Mouse (Mus musculus) Patski (cell line): ENCODE data around the gene Cpne7. TPM values are rescaled to one million over a fixed set of nuclear protein-coding genes. Genes with fewer than 3 reads are reported as not detected.
A peak's percentile ranks its signal among the peaks of the same experiment; 100 is the strongest.

ENCODE experiments used
- ATAC-seq: fragments of 100-300 bp; one replicate; pipeline ENCODE4 v1.8.0; 2021
- CTCF ChIA-PET: fragments of 350-600 bp; sonication (Branson Sonifier 250); formaldehyde crosslinking; loops from one replicate; lab custom pipeline; 2022; ENCODE audit warnings: inconsistent platforms; lab: Charles Lee
- POLR2A ChIA-PET: fragments of 350-600 bp; sonication (Branson Sonifier 250); formaldehyde crosslinking; loops from one replicate; lab custom pipeline; 2022; ENCODE audit warnings: antibody characterized with exemption, inconsistent platforms; lab: Charles Lee
- DNase-seq: peaks from one replicate; pipeline ENCODE4 v3.0.0-alpha.2; 2011; ENCODE audit warnings: low read depth, low spot score
- H3K27me3 ChIP-seq: fragments of 371-371 bp; one replicate; pipeline ENCODE4 v1.5.1; 2021
- CTCF ChIP-seq: fragments of 100-300 bp; IDR thresholded peaks from one replicate; pipeline ENCODE4 v1.5.1; 2021
- in situ Hi-C: fragments of 300-500 bp; cut with MboI; formaldehyde crosslinking; loops from 3 replicates; pipeline ENCODE4 v1.11.1; 2018; ENCODE audit warnings: low pct_unique_long_range_greater_than_20kb, mixed read lengths
- polyA plus RNA-seq: library from polyadenylated mRNA; unstranded; gene quantifications from one replicate; pipeline ENCODE4 v1.2.3, GENCODE M21; 2021

Gene Cpne7
- polyA plus RNA-seq, 1 experiment from 2014 or later: 0.05 TPM

DNA sequence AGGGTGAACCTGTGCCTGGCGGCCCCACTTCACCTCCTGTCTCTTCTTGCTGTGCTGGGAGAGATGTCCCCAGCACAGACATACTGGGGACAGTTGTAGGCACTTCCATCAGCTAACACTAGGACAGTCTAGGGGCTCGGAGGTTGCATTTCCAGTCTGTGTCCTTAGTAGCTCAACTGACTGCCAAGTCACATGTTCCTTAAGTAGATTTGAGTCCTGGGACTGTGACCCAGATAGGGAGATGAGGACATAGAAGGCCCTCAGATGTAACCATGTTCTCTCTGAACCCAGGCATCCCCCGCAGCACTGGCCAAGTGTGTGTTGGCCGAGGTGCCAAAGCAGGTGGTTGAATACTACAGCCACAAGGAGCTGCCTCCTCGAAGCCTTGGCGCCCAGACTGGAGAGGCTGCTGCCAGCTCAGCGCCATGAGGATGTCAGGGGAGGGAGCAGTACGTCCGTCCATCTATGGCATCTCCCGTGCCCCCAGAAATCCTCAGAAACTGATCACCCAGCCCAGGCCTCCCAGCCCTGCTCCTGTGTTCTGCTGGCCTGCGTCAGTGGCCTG, 17.1 kb downstream of the Cpne7 start:
- POLR2A ChIA-PET: no interaction called here
- in situ Hi-C loops: no loop called here
- TF ChIP-seq CTCF: no peak
- DNase-seq: no peak
- no peak for ATAC-seq
- CTCF ChIA-PET: interaction anchor here (1.0 to 1.2 kb wide), 3 partner anchors 9 to 27 kb away, joined by 3 to 4 read pairs (median 3); no protein-coding TSS in a partner anchor
- peaks cover 3% of the 10 kb centered on the region for H3K27me3 ChIP-seq

DNA sequence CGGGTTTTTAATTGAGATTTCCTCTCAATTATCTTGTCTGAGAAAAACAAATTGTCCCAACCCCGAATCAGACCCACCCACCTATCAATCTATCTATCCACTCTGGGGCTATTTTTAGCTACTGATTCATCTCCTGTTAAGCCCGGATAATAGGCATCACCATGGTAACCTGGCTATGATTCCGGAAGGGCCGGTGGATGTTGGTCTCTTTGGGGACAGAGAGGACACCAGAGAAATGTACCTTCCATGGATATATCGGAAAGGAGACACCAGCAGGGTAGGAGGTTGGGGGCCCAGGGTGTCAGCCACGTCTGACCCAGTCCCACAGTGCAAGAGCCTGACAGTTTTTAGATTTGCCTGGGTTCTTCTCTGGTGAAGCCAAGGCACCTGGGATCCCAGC, 18.2 kb downstream of the Cpne7 start:
- H3K27me3 ChIP-seq: peaks cover 3% of the 10 kb centered on the region
- in situ Hi-C loops: no loop called here
- no peak for TF ChIP-seq CTCF
- CTCF ChIA-PET: no interaction called here
- DNase-seq (no peak), ATAC-seq (no peak)
- POLR2A ChIA-PET: no interaction called here

DNA sequence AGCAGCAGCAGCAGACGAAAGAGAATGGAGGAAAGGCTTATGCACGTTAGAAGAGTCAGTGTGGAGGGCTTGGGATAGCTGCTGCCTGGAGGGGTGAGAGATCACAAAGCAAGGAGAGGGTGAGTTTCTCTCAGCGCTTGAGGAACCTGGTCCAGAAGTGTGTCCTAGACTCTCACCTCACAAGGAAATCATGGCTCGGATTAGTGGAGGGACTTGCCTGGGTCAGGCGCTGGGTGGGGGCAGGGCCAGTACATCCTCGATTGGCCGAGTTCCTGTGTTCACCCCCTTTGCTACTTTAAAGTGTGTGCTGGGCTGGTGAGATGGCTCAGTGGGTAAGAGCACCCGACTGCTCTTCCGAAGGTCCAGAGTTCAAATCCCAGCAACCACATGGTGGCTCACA, 18.6 kb downstream of the Cpne7 start:
- DNase-seq (no peak), ATAC-seq (no peak)
- TF ChIP-seq CTCF: no peak
- ChIA-PET POLR2A (interaction anchor here (0.6 kb wide), 1 partner anchor 292 kb away, joined by 3 read pairs; no protein-coding TSS in a partner anchor), CTCF (interaction anchor here (1.5 kb wide), 1 partner anchor 65 kb away, joined by 3 read pairs; no protein-coding TSS in a partner anchor)
- H3K27me3 ChIP-seq: peaks cover 3% of the 10 kb centered on the region
- in situ Hi-C loops: no loop called here

DNA sequence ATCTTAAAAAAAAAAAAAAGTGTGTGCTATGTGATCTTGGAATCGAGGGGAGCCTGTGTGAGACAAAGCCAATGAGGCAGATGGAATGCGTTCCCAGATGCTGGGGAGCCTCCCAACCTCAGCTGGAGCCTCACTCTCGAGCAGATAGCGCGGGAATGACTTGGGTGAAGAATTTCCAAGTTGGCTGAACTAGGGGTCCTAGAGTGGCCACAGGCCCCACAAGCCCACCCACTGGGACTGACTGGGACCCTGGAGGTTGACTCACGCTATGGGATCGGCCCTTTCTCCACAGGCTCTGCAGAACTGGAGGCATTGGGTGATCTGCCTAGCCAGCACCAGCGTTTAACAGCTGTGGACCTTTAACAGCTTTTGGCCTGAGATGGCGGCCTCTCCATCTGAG, 19.1 kb downstream of the Cpne7 start:
- ChIA-PET POLR2A (interaction anchor here (0.6 kb wide), 1 partner anchor 292 kb away, joined by 3 read pairs; no protein-coding TSS in a partner anchor), CTCF (interaction anchor here (1.5 kb wide), 2 partner anchors 25 to 65 kb away, joined by 3 read pairs; no protein-coding TSS in a partner anchor)
- ATAC-seq (no peak), DNase-seq (no peak)
- TF ChIP-seq CTCF: no peak
- H3K27me3 ChIP-seq: peaks cover under 1% of the 10 kb centered on the region
- in situ Hi-C loops: no loop called here

DNA sequence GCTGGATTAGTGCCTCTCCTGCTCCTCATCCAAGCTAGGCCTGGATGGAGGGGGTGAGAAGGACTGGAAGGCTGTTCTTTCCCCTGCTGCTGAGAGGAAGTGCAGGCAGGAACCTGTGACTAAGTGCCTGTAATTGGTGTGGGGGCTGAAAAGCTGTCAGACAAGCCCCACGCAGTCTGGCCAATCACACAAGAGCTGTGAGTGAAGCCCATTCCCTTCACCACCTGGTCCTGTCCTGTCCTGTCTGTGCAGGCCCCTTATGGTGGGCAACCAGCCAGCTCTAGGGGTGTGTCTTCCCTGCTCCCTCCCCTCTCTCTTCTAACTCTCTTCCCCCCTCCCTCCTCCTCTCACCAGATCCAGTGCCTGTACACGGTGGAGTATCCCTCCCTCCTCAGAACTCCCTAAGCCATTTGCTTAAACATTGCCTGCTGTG, 20.5 kb downstream of the Cpne7 start:
- CTCF ChIA-PET: interaction anchor here (1.5 kb wide), 1 partner anchor 26 kb away, joined by 3 read pairs; no protein-coding TSS in a partner anchor
- POLR2A ChIA-PET: interaction anchor here (1.4 kb wide), 1 partner anchor 10 kb away, joined by 3 read pairs; no protein-coding TSS in a partner anchor
- TF ChIP-seq CTCF: no peak
- no peak for ATAC-seq
- in situ Hi-C loops: no loop called here
- H3K27me3 ChIP-seq: no peaks in the 10 kb centered on the region
- DNase-seq: no peak

DNA sequence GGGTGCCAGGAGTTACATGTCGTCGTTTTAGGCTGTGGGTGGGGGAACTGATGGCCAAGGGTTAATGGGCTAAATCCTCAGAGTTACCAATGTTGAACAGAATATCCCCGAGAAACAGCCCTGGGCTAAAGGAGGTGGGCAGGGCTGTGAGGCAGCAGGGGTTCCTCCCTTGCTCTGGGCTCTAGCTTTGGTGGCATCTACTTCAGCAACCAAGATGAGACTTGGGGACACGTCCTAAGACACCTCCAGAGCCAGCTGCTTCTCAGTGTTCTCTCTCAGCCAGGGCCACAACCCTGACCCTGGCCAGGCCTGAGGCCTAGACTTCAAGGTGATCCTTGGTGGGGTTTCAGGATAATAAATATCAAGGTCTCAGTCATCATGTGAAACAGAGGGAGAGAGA, 21.6 kb downstream of the Cpne7 start:
- POLR2A ChIA-PET: no interaction called here
- no peaks in the 10 kb centered on the region for H3K27me3 ChIP-seq
- in situ Hi-C loops: no loop called here
- ATAC-seq (no peak), DNase-seq (no peak)
- CTCF ChIA-PET: no interaction called here
- no peak for TF ChIP-seq CTCF

DNA sequence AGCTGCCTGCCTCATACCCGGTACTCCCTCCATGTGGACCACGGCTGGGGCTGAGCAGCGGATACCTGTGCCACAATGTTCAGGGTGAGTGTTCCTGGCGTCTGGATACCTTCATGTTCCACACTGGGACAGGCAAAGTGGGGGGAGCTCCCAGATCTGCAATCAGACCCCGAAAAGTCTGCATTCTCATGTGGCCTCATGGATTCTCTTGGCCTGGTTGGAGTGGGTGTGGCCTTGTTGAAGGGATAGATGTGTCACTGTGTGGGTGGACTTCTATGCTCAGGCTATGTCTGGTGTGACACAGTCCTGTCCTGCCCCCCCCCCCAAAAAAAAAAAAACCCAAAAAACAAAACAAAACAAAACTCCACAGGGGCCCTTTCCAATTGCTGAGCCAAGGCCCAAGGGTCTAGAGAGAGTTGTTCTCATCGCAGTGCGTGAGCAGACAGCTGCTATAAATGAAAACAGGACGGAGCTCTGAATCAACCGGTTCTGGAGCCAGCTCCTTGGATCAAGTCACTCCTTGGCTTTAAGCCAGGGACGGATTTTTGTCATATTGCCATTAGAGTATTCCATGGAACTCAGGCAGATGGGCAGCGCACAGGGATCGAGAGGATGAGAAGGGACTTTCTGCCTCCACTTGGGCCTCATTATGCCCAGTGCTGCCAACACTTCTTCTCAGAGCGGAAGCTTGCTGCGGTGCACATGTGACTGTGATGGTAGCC, 24.7 kb downstream of the Cpne7 start:
- ChIA-PET POLR2A (no interaction called here), CTCF (interaction anchor here (1.0 kb wide), 1 partner anchor 16 kb away, joined by 3 read pairs; the partner anchor contains the start of gene Sult5a1)
- DNase-seq: peak; percentile 46

DNA sequence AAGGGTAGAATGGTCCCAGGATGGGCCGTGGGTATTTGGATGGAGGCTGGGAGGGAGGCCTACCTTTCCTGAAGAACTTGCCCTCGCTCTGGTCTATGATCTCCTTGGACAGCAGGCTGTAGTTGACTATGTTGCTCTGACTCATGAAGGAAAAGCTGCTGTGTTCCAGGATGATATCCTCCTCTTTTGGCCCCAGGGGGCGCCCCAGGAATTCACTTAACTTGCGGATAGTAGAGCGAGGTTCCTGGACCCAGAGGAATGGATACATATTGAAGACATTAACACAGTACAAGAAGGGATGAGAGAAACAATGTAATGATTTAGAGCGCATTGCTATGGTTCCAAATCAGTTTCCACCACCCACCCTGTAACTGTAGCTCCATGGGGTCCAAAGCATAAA, 28.1 kb downstream of the Cpne7 start:
- TF ChIP-seq CTCF: no peak
- ATAC-seq (no peak), DNase-seq (no peak)
- in situ Hi-C loops: no loop called here
- ChIA-PET CTCF (interaction anchor here (1.2 to 2.0 kb wide), 4 partner anchors 10 to 46 kb away, joined by 4 to 10 read pairs (median 6); no protein-coding TSS in a partner anchor), POLR2A (no interaction called here)
- peaks cover 3% of the 10 kb centered on the region for H3K27me3 ChIP-seq

More for the DNA sequence above, 24.7 kb downstream of the Cpne7 start:
- TF ChIP-seq CTCF: no peak
- H3K27me3 ChIP-seq: no peaks in the 10 kb centered on the region
- in situ Hi-C loops: no loop called here
- ATAC-seq: no peak

DNA sequence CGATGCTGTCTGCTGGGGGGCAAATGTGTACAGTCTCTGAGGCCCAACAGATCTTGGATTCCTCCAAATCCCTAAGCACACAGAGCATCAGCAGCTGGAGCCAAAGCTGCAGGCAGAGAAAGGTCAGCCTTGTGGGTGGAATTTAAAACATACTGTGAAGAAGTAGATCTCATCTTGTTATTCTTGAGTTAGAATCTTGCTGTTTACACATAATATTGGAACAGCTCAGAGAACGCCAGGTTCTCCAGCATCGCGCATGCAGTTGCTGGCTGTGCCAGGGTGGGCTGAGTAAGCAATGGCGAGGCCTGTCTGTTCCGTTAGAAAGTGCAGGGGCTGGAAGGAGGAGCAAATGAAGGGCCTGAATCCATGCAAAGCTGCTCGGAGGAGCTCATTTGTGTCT, 29.2 kb downstream of the Cpne7 start:
- peaks cover 3% of the 10 kb centered on the region for H3K27me3 ChIP-seq
- DNase-seq (no peak), ATAC-seq (no peak)
- ChIA-PET CTCF (interaction anchor here (1.2 to 2.7 kb wide), 5 partner anchors 9 to 45 kb away, joined by 4 to 10 read pairs (median 6); no protein-coding TSS in a partner anchor), POLR2A (interaction anchor here (0.6 kb wide), 1 partner anchor 681 kb away, joined by 3 read pairs; no protein-coding TSS in a partner anchor)
- in situ Hi-C loops: no loop called here
- TF ChIP-seq CTCF: no peak

DNA sequence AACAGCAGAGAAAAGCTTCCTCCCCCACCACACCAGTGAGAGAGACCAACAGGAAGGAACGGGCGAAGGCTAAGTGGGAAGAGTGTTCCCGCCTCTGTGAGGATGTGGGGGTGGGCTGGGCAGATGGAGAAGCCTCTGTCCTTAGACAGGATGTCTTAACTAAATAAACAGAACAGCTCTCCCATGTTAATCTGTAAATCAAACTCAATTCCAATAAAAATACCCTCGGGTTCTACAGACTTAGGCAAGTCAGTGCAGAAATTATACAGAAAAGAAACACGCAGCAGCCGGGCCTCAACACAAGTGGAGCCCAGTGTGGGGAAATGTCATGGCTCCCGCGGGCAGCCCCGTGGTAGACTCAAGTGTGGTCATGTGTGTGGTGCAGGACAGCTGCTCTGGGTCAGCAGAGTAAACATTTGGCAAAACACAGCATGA, 33.6 kb downstream of the Cpne7 start:
- ATAC-seq: no peak

More for the DNA sequence above, 33.6 kb downstream of the Cpne7 start:
- CTCF ChIA-PET: no interaction called here
- POLR2A ChIA-PET: no interaction called here
- in situ Hi-C loops: loop anchor here (5.0 kb wide), 1 partner anchor 38 kb away; no protein-coding TSS in a partner anchor
- TF ChIP-seq CTCF: no peak
- DNase-seq: no peak
- H3K27me3 ChIP-seq: peaks cover 3% of the 10 kb centered on the region
